Mouse (Mus musculus): ENCODE data around the gene Sp8. TPM values are rescaled to one million over a fixed set of nuclear protein-coding genes. Genes with fewer than 3 reads are reported as not detected.

Sp8 gene
- total RNA-seq (2021) = not detected

DNA sequence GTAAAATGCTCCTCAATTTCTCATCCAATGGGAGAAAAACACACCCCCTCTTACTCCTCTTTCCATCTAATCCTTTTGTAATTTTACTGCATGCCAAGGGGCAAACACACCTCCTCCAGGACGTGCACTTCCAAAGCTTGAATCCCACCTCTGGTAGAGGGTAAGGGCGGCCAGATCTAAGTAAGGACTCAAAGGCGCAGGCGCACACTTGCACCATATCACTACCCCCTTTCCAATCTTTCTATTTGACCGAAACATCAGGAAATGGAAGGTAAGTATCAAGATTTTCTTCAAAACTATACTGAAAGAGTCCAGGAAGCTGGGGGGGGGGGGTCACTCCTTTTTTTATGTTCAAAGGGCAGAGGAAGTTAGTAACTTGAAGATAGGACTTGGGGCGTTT lies at the start of gene Sp8:
Gene Sp8, plus strand, starts transcription at position 109 of the 400 bp plus-strand sequence.
- intact Hi-C loops (cut with DNase I) = no loop called here
- DNase-seq = no peak

DNA sequence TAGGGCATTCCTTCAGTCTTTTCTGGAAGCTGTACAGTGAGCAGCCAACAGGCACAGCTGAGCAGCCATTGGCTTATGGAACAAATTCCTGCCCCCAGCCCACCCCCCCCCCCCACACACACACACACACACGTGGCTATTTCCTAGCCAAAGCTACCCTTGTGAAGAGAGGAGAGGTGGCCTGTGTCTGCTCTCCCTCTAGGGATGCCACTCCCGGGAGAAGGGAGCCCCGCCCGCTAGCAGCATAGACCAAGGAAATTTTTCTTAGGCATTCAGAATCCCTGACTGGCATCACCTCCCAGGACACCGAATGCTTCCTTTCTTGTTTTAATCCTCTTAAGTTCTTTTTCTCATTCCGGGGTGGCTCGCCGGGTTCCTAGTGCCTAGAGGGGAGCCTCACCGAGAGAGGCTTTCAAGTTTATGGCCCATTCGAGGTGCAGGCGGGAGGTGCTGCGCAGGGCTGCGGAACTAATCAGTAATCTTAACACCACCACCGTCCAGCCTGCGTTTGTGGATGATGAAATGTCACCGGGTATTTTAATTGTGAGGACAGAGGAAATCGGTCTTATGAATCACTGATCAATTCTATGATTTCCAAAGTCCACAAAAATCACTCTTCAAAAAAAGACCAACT lies 34.7 kb upstream of the Sp8 start:
- DNase-seq = no peak
- intact Hi-C loops (cut with DNase I) = no loop called here

DNA sequence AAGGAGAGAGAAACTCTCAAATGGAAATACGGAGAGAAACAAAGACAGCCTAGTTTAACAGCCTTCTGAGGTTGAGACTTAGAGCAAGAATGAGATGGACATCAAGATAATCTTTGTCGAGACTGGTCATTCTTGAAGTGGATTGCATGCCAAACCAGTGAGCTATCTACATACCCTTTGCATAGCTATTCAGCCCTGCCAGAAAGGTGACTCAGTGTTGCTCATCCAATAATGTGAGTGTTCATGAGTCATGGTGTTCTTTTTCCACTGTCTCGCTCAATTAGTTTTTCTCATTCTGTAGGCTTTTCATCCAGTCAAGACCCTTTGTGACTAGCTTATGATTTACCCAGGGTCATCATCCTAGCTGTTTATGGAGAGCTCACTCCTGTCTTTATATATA lies 31.6 kb upstream of the Sp8 start:
- intact Hi-C loops (cut with DNase I) = no loop called here
- no peak for DNase-seq

DNA sequence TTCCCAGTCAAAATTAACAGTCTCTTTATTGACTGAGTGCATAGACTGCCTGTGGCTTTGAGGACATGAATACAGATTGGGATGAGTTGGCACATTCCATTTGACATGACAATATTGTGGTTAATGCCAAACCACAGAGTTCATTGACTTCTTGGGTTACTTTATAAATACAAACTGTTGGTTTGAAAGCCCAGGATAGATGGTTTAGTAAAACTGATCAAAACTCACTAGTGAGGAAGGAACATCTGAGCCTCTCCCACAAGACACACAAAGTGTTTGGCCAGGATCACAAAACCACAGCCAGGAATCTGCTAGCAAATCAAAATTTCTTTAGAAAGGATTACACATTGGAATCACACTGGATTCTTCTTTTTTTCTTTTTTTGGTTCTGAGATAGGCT lies 30.0 kb upstream of the Sp8 start:
- intact Hi-C loops (cut with DNase I) = no loop called here
- DNase-seq = no peak

DNA sequence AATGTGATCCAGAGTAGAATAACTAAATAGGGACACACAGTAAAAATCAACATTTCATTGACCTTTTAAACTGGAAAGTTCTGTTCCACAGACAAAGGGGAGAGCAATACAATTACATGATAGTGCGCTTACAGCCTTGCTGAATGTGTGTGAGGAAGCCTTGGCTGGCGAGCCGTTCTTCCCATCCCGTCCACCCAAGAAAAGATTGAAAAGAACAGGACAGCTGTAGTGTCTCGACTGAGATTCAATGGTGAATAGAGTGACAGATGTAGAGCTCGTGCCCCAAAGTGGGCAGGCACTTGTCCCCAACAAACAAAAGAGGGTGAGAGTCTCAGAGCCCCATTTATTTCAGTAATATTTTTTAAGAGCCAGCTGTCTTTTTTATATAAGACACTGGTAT lies 16.2 kb upstream of the Sp8 start:
- DNase-seq = no peak
- intact Hi-C loops (cut with DNase I) = loop anchor here (10.0 kb wide), 1 partner anchor 245 kb away; no protein-coding TSS in a partner anchor

DNA sequence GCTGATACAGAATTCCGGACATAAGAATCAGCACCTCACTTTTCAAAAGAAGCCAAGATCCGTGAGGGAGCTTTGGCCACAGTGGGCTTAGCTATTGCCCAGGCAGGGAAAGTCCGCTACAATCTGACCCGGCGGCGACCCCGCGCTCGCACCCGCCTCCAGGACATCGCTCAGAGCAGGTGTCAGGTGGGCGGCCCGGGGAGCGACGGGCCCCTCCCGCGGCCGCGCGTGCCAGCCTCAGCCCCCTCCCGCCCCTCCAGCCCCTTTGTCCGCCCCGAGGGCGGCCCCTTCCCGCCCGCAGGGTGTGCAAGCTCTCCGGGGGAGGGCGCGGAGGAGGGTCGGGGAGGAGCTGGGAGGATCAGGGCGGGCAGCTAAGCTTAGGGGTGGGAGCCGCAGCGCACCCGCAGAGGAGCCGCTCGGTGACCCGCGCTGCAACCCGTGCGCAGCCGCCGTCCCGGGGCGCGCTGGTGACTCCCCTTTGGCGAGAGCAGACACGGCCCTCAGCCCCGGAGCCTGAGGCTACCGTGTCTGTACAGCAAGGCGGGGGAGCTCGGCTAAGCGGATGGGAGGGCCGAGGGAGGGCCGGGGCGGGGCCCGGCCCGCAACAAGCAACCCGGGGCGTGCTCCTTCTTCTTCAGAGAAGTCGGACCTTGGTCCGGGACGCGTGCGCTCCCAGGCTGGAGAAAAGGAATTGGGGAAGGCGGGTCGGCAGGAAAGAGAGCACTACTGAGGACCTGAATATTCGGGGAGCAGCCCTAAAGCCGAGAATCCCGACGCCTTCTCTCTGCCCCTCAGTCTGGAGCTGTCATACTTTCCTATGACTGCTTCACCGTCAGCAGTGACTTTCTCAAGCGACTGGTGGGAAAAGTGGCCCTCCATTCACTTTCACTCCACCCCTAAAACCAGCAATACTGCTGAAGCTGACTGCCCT lies 9.5 kb upstream of the Sp8 start:
- intact Hi-C loops (cut with DNase I) = loop anchor here (2.0 to 10.0 kb wide), 2 partner anchors 16 to 252 kb away; no protein-coding TSS in a partner anchor
- DNase-seq = no peak

DNA sequence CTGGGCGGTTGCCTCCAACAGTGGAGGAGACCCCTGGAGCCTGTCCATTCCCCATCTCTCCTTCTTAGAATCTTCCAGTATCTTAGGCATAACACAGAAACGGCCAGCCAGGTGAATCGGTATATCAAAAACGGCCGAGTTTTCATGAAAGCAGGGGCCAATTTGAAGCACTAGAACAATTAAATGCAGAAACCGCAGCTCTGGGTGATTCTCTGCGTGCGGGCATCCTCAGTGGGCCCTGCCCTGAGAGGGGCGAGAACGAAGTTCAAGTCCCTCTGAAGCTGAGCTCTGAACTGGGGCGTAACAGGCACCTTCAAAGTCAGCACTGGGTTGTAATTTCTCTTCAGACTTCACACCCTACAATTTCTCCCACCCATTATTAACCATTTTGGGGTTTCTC lies 8.8 kb upstream of the Sp8 start:
- intact Hi-C loops (cut with DNase I) = loop anchor here (2.0 to 10.0 kb wide), 2 partner anchors 15 to 253 kb away; no protein-coding TSS in a partner anchor

DNA sequence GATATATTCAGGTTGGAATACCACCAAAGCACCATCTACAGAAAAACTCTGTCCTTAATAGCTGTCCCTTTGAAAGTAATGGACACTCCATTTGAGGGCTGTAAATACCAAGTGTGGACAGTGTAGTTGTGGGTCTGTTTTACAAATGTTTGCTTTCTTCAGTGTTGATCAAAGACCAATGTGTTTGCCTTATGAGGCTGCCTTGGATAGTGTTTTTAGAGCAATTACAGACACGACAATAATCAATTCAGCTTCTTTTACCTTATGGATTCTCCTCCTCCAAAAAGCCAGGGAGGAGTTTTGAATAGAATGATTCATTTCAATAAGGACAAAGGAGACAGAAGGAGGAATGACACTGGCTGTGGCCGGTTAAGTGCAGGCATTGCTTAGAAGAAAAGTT lies 7.9 kb upstream of the Sp8 start:
- no peak for DNase-seq

More for the DNA sequence above, 8.8 kb upstream of the Sp8 start:
- DNase-seq = no peak

DNA sequence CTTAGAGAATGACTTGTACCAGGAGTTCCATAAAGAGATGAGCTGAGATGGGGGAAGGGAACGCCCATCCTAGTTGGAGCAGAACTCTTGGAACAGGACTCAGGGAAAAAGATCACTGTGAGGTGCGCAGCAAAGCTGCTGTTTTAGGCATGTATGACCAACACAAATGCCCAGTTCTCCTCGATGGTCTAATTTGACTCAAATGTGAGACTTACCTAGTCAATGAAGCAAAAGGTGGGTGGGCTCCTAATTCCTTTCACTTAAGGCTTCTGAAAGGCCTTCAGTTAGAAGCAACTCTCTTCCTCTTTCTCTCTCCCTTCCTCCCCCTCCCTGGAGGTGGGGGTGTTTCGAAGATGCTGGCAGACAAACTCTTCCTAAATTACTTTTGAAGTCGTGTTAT lies 6.7 kb upstream of the Sp8 start:
- DNase-seq = no peak

More for the DNA sequence above, 7.9 kb upstream of the Sp8 start:
- intact Hi-C loops (cut with DNase I) = loop anchor here (10.0 kb wide), 1 partner anchor 253 kb away; no protein-coding TSS in a partner anchor

DNA sequence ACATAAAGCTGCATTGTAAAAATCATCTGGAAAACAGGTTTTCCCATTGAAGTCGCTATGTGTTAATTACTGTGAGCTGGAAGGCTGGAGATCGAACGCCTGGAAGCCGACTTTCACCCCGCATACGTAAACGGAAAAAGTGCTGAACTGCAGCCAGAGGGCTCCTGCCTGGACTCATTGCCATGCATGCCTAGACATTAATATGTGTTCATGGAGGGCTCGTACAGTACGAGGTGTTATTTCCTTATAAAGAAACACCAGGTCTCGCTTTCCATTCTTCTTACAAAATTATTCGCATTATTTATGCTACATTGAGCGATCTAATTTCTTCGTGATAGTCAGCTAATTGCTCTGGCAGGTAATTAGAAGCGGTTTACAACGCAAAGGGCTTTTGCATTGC lies 5.8 kb upstream of the Sp8 start:
- no peak for DNase-seq
- intact Hi-C loops (cut with DNase I) = no loop called here

More for the DNA sequence above, 6.7 kb upstream of the Sp8 start:
- intact Hi-C loops (cut with DNase I) = loop anchor here (10.0 kb wide), 1 partner anchor 255 kb away; no protein-coding TSS in a partner anchor

DNA sequence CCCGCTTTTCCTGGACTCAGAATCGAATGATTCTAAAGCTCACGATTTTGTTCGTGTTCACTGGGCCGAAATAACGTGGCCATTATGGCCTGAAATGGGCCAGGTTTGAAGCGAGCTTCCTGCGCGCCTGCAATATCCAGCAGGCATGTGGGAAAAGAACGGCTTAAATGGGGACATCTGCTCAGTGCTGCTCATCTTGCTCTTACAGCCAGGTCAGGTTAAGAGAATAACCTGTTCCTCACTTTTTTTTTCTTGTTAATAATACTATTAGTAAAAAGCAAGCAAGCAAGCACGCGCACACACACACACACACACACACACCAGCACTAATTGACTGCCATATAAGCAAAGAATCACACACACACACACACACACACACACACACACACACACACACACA lies 5.3 kb upstream of the Sp8 start:
- DNase-seq = no peak
- intact Hi-C loops (cut with DNase I) = no loop called here

DNA sequence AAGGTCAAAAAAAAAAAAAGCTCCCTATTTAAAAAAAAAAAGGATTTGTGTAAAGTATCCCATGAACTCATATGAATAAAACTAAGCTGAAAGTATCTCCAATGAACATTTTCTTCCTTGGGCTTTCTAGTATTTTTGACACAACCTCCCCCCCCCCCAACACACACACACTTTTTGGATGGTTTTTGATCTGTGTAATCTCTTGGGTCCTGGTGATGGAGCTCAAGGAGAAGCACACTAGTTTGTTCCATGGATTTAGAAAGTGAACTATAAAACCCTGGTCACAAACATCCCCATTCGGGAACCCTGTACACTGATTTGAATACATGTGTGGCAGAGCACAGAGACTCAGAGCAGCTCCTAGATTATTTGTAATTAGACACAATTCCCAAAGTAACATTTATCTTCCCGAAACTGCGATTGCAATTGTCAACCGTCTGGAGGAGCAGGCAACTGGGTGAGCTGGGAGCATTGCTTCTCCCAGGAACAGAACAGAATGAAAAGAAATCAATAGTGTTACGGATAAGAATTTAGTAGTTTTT lies 4.7 kb upstream of the Sp8 start:
- DNase-seq = no peak
- intact Hi-C loops (cut with DNase I) = no loop called here

DNA sequence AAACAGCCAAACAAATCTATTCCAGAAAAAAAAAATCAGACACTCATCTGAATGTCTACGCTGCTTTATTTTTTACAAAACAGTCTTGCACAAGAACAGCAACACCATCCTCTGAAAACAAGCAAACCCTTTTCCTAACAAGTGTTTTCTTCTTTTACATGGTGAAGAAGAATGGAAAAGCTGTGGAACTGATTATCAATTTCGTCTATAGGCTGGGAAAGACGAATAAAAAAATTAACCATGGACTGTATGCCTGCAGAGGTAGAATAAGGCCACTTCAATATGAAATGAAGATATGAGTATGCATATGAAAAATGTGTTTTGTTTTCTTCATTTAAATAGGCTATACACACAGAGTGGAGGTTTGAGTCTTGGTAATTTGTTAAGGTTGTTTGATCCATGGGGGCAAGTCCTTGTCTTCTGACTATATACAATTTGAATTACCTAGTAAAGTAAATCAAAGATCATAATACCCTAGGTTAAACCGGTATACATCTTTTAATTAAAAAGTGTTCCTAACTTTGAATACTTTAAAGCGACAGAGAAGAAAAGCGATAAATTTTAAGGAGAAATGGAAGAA lies 4.1 kb upstream of the Sp8 start:
- intact Hi-C loops (cut with DNase I) = no loop called here

DNA sequence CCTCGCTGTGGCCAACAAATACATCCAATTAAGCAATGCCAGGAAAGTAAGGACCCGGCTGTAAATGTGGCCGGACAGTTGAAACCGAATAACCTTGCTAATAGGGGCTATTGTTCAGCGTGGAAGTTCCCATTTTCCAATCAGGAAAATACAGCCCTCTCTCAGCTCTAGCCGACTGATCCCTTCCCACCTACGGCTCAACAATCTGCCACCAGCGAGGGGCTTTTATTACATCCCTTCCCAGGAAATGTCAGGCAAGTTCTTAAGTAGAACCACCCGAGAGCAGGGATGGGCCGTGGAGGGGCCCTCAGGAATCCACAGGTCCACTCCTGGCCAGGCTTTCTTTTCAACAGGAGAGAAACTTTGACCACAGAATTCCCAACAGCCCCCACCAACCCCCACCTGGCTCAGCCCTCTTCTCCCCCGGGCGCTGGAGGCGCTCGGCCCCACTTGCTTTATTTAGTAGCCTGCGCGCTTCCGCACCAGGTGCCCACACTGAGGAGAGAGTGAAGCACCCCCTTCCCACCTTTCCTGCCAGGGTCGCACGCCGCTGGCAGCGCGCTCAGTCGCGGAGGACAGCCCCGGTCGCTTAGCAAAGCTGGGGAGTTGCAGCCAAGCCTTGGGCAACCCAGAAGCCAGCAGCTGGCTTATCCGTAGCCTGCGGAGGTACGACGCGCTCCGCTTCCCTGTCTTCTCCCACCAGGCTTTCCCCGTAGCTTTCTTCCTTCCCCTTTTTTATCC lies 3.3 kb upstream of the Sp8 start:
- intact Hi-C loops (cut with DNase I) = no loop called here
- no peak for DNase-seq

More for the DNA sequence above, 4.1 kb upstream of the Sp8 start:
- no peak for DNase-seq

DNA sequence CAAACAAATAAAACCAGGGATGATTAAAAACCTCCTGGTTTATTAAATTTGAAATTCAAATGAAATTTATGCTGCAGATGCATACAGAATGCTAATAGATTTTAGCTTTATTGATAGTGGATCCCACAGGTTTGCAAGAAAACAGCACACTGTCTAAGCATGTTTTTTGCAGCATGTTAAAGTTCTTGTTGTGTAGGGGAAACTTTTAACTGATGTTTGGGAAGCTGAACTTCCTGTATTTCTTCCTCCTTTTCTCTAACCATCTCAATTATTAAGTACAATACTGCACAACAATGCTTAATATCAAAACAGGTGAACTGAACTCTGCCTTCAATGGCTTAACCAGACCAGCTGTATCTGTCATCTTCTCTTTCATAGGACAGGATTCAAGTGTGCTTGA lies 2.0 kb upstream of the Sp8 start:
- no peak for DNase-seq
- intact Hi-C loops (cut with DNase I) = no loop called here

DNA sequence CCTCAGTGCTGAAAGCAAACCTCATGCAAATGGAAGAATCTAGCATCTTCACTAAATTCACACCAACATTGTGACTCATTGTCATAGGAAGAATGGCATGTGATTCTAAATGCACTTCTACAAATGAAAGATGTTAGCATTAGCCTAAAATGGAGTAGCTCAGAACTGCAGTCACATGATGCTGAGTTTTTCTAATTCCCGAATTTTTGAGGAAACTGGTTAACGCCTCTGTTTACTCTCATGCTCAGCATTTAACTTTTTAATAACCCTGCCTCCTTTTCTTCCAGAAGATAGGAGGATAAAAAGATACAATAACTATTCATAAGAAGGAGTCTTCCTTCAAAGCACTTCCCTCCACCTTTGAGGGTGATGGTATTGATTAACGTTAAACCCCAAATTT lies 1.3 kb upstream of the Sp8 start:
- intact Hi-C loops (cut with DNase I) = no loop called here
- DNase-seq = no peak

DNA sequence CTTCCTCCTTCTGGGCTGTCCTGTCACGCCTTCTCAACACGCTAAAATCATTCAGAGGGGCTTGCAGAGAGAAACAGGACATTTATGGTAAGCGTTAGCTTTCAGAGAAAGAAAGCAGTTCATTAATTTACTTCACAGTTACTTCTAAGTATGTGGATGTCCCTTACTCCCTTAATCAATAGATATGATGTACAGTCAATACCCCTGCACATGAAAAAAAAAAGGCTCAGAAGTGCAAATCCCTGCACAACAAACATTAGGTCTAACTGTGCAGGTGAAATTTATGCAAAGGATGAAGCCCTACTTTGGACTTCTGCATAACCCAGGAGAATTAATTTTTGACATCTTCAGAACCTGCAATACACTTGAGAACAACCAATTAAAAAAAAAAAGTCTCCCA lies 778 bp upstream of the Sp8 start:
- intact Hi-C loops (cut with DNase I) = no loop called here
- no peak for DNase-seq

DNA sequence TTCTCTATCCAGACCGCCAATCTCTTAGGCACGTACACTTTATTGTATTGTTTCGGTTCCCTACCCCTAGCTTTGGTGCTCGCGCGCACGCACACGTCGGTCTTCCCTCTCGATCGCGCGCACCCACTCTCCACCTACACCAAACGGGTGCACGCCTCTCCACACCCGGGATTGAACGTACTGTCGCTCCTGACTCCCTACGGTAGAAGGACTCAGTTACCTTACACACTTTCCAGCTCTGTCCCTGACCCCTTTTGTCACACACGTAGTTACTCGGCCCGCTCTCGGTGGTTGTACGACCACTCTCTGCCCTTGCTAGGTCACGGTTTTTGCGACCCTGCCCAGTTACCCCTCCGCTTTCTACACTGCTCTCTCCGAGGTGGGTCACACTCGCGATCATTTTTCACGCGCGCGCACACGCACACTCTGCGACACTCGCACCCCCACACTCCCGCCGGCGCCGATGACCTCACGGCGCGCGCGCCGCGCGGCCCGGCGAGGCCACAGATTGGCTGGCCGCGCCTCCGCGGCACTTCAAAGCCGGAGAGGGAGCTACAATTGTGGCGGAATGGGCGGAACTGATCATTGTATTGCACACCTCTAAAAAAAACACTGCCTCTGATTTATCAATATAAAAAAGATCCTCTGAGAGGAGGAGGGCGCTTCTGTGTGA lies 656 bp downstream of the Sp8 start:
- no peak for DNase-seq
- intact Hi-C loops (cut with DNase I) = no loop called here

DNA sequence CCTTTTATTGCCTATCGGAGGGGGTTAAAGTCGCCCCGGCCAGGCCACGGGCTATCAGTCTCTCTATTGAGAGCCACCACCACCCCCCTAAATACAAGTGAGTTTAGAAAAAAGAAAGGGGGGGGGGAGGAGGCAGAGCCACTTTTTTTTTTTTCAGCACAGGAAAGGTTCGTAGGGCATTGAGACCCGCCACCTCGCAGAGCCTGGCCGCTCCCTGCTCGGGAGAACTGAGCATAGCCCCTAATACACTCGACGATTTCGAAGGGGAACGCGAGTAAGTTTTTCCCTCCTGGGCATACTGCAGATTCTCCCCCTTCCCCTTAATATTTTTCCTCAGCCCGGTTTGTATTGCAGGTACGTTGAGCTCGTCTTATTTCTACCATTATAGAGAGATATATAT lies 1.3 kb downstream of the Sp8 start:
- intact Hi-C loops (cut with DNase I) = no loop called here

More for the DNA sequence above, 1.3 kb downstream of the Sp8 start:
- no peak for DNase-seq
